Mouse (Mus musculus) cerebellum, adult 8-10 months (tissue): ENCODE results near the gene Irf2.

Source experiments
- DNase-seq: peaks from one replicate; pipeline ENCODE4 v3.0.0; 2022

The Irf2 gene

GRCm38 (mm10) chr8:46887396-46887795 lies 147.9 kb downstream of the Irf2 start:
- DNase-seq, result no peak

GRCm38 (mm10) chr8:46888575-46888974 lies 149.0 kb downstream of the Irf2 start:
- no peak for DNase-seq

GRCm38 (mm10) chr8:46890241-46890640 lies 150.7 kb downstream of the Irf2 start:
- no peak for DNase-seq

GRCm38 (mm10) chr8:46892511-46893273 lies 153.2 kb downstream of the Irf2 start:
- DNase-seq, result no peak

- DNase-seq, result no peak
Measured at GRCm38 (mm10) chr8:46894385-46894784, 154.9 kb downstream of the Irf2 start.

- DNase-seq, result no peak
Measured at GRCm38 (mm10) chr8:46896005-46896404, 156.5 kb downstream of the Irf2 start.

GRCm38 (mm10) chr8:46896704-46897103 lies 157.2 kb downstream of the Irf2 start:
- no peak for DNase-seq
